Mouse (Mus musculus) hindbrain, embryonic 12.5 days (tissue): ENCODE measurements around the gene Gfm2. TPM values are rescaled to one million over a fixed set of nuclear protein-coding genes. Genes with fewer than 3 reads are reported as not detected.
"Not testable (repeated sequence)": the region's sequence is repeated elsewhere in the genome, so short reads cannot be mapped to it uniquely, and the experiment has no call there.

ENCODE experiments used
- ATAC-seq: fragments of 200-750 bp; cut with Nextera tagmentation; 2 replicates; pipeline ENCODE4 v1.8.0; 2017; ENCODE audit warnings: moderate TSS enrichment; ENCODE audit not compliant: low FRiP score
- H3K27ac ChIP-seq: fragments of 300-500 bp; sonication (generic); 2 replicates; pipeline ENCODE4 v1.5.1; 2016; ENCODE audit warnings: mild to moderate bottlenecking
- H3K27me3 ChIP-seq: fragments of 300-500 bp; sonication (generic); 2 replicates; pipeline ENCODE4 v1.6.1; 2016; ENCODE audit warnings: mild to moderate bottlenecking
- H3K36me3 ChIP-seq: fragments of 300-500 bp; sonication (generic); 2 replicates; pipeline ENCODE4 v1.6.1; 2016; ENCODE audit warnings: mild to moderate bottlenecking
- H3K4me1 ChIP-seq: fragments of 300-500 bp; sonication (generic); 2 replicates; pipeline ENCODE4 v1.6.1; 2016
- H3K4me2 ChIP-seq: fragments of 300-500 bp; sonication (generic); replicated peaks from 2 replicates; pipeline ENCODE4 v1.6.1; 2016; ENCODE audit warnings: mild to moderate bottlenecking
- H3K4me3 ChIP-seq: fragments of 300-500 bp; sonication (generic); 2 replicates; pipeline ENCODE4 v1.5.1; 2016; ENCODE audit warnings: mild to moderate bottlenecking
- H3K9ac ChIP-seq: fragments of 300-500 bp; sonication (generic); 2 replicates; pipeline ENCODE4 v1.6.1; 2016; ENCODE audit warnings: mild to moderate bottlenecking, moderate library complexity
- H3K9me3 ChIP-seq: fragments of 300-500 bp; sonication (generic); replicated peaks from 2 replicates; pipeline ENCODE4 v1.6.1; 2016; ENCODE audit warnings: mild to moderate bottlenecking
- WGBS: fragments of 180-500 bp; shearing (Covaris S2); methylation state at CpG from one replicate; pipeline ENCODE4 v1.1.7; 2016; 5-methylcytosine and 5-hydroxymethylcytosine counted together
- polyA plus RNA-seq: library from polyadenylated mRNA; unstranded; fragments of >200 nt; fragmentation: Nextera tagmentation; extraction: Ambion mirVana; gene quantifications from 2 replicates; pipeline ENCODE4 v1.2.1, GENCODE M21; 2016

Gene Gfm2
- polyA plus RNA-seq, result 36.4 and 37.6 TPM in 2 replicates

DNA sequence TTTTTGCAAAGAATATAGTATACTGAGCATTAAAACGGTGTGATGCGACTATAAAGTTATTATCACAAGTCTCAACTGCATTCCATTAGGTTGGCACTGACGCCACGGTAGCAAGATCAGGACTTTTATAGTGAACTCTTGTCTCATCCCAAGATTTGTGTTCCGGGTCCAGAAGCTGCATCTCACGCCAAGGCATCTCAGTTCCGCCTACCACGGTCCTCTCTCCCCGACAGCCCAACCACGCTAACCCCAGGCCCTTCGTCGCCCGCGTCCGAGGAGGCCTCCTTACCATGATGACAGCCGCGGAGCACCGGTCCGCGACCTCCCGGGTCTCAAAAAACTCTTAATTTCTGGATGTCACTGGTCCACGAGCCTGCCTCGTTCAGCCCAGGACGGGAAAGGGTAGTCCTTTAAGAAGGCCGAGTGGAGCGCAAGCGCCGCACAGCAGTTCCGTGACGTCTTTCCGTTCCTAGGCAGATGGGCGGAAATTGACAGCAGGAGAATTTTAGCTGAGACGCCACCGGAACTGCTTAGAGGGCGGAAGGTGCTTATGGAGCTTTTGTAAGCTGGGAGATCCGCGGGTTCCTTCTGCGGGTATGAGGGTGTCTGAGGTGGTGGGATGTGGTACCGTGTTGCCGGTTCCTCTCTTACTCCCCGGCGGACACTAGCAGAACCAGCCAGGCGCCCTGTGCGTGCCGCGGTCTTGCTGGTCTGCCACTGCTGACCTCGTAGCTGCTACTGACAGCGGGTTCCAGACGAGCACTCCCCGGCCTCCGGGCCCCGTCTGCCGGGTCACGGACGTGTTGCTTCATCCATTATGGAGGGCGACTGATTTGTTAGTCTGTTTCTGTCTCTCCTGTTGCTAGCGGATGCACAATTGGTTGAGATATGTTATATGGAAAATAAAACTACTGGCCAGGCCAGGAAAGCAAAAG lies at the start of gene Gfm2, which contains the start of gene Nsa2:
TSS of gene Gfm2 (plus strand) at position 472 of the 935 bp plus-strand sequence.
TSS of gene Nsa2 (minus strand) at position 472 of the 935 bp plus-strand sequence.
- H3K27me3 ChIP-seq, result no peaks in the 10 kb centered on the region
- H3K4me1 ChIP-seq, result peaks cover 8% of the 10 kb centered on the region
- ATAC-seq, result peak; percentile 98
- peak within 1 kb of the TSS; percentile 71 for H3K4me2 ChIP-seq
- peak within 1 kb of the TSS; percentile 91 for H3K27ac ChIP-seq
- H3K36me3 ChIP-seq, result peaks cover 20% of the 10 kb centered on the region
- H3K9ac ChIP-seq, result peak within 1 kb of the TSS; percentile 76
- peak within 1 kb of the TSS; percentile 69 for H3K4me3 ChIP-seq
- under 1% methylated on average over 57 of the region's 57 CpGs for WGBS
- H3K9me3 ChIP-seq, result no peaks in the 10 kb centered on the region

DNA sequence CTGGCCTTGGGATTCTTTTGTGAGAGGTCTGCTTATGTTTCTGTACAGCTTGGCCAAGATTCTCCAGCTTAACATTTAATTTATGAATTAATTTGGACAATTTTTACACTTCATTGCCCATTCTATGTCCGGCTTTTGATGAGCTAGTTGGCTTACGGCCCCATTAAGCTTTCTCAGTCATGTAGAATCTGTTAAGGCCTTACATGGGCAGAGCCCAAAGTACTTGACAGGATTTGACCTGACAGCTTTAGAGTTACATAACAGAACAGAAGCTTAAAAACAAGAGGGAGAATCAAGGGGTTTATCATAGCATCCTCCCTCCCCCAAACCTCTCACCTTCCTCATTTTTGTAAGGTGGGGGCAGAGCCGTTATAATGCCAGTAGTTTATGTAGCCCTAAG lies 49.6 kb upstream of the Gfm2 start:
- no peak overlapping the region for H3K4me3 ChIP-seq
- ATAC-seq, result no peak
- no peaks in the 10 kb centered on the region for H3K9me3 ChIP-seq
- H3K27me3 ChIP-seq, result no peaks in the 10 kb centered on the region
- no peak overlapping the region for H3K4me2 ChIP-seq
- no peak overlapping the region for H3K27ac ChIP-seq
- 0 out of 2 replicates have a peak, but pooled peaks cover 3% of the 10 kb centered on the region for H3K4me1 ChIP-seq
- 87% methylated on average over 3 of the region's 3 CpGs for WGBS
- H3K9ac ChIP-seq, result no peak overlapping the region
- no peaks in the 10 kb centered on the region for H3K36me3 ChIP-seq

DNA sequence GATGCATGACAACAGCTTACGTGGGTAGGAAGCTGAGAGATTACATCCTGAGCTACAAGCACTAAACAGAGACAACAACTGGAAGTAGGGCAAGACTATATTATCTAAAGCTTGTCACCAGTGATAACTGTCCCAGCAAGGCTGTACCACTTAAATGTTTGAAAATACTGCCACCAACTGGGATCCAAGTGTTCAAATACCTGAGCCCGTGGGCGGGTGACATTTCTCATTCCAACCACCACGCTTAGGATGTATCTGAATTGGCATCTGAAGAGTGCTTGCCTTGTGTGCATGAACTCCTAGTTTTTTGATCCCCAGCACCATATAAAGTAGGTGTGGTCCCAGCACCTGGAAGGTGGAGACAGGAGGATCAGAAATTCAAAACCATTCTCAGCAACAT lies 42.0 kb upstream of the Gfm2 start:
- Histone ChIP-seq H3K27ac (no peak overlapping the region), H3K4me3 (no peak overlapping the region), H3K9ac (no peak overlapping the region), H3K36me3 (no peaks in the 10 kb centered on the region), H3K4me2 (no peak overlapping the region), H3K27me3 (no peaks in the 10 kb centered on the region), H3K4me1 (no peaks in the 10 kb centered on the region), H3K9me3 (no peaks in the 10 kb centered on the region)
- no peak for ATAC-seq
- 88% methylated on average over 4 of the region's 4 CpGs for WGBS

DNA sequence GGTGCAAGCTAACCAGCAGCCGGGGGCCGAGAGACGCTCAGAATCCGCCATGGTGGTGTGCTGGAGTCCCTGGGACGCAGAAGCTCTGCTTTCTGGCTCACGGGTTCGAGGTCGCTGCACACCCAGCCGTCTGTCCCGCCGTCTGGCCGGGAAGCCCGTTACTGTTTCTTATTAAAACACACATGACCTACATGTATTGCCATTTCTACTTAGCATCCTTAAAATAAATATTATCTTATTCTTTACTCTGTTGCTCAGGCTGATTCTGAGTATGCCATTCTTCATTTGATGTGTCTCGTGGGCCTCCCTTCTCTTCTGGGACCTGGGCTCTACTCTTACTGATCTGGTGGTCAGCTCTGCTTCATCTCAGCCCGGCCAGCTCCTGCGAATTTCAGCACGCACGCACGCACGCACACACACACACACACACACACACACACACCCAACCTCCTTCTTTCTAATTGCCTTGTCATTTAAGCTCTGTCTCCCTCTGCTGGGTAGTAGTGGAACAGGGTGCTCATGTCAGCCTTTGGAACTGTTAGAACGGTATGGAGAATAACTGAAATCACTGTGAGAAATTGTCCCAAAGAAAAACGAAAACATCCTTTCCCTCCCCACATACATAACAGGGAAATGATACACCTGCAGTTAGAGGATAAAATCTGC lies 38.4 kb upstream of the Gfm2 start, which contains the start of gene Gm6169:
TSS of gene Gm6169 (minus strand) at position 51 of the 666 bp plus-strand sequence.
- Histone ChIP-seq H3K4me2 (no peak within 1 kb of the TSS), H3K4me3 (no peak within 1 kb of the TSS), H3K9ac (no peak within 1 kb of the TSS), H3K36me3 (no peaks in the 10 kb centered on the region), H3K27ac (no peak within 1 kb of the TSS), H3K9me3 (no peaks in the 10 kb centered on the region), H3K4me1 (no peaks in the 10 kb centered on the region), H3K27me3 (no peaks in the 10 kb centered on the region)
- ATAC-seq, result no peak
- 76% methylated on average over 22 of the region's 22 CpGs for WGBS

DNA sequence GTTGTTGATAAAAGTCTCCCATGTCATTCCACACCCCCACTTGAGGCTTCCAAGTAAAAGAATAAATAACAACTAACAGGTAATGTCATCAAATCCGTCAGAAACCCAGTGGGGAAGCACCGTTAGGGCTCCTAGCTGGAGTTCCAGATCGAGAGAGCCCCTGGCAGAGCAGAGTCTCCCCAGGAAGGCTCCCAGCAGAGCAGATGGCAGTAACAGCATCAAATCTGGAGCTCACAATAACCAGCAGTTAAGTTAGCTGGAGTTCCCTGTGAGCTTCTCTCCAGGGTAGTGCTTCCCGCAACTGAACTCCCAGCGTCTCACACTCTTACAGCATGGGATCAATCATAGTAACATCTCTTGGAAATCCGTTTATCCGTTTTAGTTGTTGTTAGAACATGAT lies 32.7 kb upstream of the Gfm2 start:
- Histone ChIP-seq H3K4me1 (no peaks in the 10 kb centered on the region), H3K4me3 (no peak overlapping the region), H3K36me3 (no peaks in the 10 kb centered on the region), H3K27me3 (no peaks in the 10 kb centered on the region), H3K27ac (no peak overlapping the region), H3K9me3 (no peaks in the 10 kb centered on the region), H3K4me2 (no peak overlapping the region), H3K9ac (no peak overlapping the region)
- ATAC-seq, result no peak
- WGBS, result 62% methylated on average over 7 of the region's 7 CpGs

DNA sequence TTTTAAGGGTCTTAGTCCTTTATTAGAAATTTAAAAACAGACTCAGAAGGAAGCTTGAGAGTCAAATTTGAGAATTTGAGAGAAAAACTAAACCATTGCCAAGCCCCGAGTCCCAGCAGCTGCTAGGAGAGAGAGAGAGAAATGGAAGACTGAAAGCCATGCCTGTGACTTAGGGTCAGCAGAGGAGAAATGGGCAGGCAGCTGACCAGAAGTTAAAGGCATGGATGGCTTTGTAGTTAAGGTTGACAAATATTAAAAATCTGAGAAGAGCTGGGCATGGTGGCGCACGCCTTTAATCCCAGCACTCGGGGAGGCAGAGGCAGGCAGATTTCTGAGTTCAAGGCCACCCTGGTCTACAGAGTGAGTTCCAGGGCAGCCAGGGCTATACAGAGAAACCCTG lies 30.0 kb upstream of the Gfm2 start:
- H3K9ac ChIP-seq, ATAC-seq, H3K4me3 ChIP-seq, H3K27ac ChIP-seq, H3K9me3 ChIP-seq, H3K4me1 ChIP-seq, H3K27me3 ChIP-seq, H3K36me3 ChIP-seq, H3K4me2 ChIP-seq: not testable (repeated sequence)
- WGBS, result 93% methylated on average over 4 of the region's 4 CpGs

DNA sequence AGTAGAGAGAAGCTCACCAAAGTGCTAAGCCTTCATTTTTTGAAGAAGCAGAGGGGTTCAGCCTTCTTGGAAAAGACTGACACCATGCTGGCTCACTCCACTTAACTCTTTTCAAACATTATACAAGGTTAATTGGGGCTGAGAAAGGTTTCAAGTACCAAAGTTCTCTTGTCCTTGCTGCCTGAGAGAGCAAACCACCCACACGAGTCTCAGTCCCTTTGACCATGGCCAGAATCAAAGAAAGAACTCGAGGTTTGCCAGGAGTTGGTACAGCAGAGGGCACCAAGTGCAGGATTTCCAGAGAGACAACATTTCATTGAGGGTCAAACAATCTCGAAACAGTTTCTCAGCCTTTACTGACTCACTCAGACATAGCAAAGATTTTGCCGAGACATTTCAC lies 28.7 kb upstream of the Gfm2 start:
- H3K27ac ChIP-seq, result no peak overlapping the region
- H3K4me2 ChIP-seq, result no peak overlapping the region
- H3K4me3 ChIP-seq, result no peak overlapping the region
- no peaks in the 10 kb centered on the region for H3K4me1 ChIP-seq
- no peaks in the 10 kb centered on the region for H3K9me3 ChIP-seq
- H3K27me3 ChIP-seq, result no peaks in the 10 kb centered on the region
- WGBS, result 84% methylated on average over 4 of the region's 4 CpGs
- ATAC-seq, result no peak
- H3K36me3 ChIP-seq, result peaks cover 3% of the 10 kb centered on the region; the same call in 1 of the 2 replicates
- no peak overlapping the region for H3K9ac ChIP-seq

DNA sequence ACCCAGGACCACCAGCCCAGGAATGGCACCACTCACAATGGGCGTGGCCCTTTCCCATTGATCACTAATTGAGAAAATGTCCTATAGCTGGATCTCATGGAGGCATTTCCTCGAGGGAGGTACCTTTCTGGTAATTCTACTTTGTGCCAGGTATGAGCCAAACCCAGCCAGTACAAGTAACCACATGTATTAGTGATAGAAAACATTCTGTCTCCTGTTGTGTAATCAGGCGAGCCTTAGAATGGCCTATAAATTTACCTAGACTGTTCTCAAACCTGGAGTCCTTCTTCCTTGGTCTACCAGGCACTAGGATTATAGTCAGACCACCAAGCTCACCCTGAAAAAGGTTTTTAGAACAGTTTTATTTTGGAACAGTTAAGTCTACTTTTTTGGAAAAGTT lies 16.4 kb upstream of the Gfm2 start:
- H3K4me1 ChIP-seq, result no peaks in the 10 kb centered on the region
- H3K36me3 ChIP-seq, result peaks cover 26% of the 10 kb centered on the region
- no peak overlapping the region for H3K4me2 ChIP-seq
- ATAC-seq, result no peak
- H3K27me3 ChIP-seq, result no peaks in the 10 kb centered on the region
- H3K4me3 ChIP-seq, result no peak overlapping the region
- 80% methylated on average over 3 of the region's 3 CpGs for WGBS
- H3K27ac ChIP-seq, result no peak overlapping the region
- no peak overlapping the region for H3K9ac ChIP-seq
- no peaks in the 10 kb centered on the region for H3K9me3 ChIP-seq

DNA sequence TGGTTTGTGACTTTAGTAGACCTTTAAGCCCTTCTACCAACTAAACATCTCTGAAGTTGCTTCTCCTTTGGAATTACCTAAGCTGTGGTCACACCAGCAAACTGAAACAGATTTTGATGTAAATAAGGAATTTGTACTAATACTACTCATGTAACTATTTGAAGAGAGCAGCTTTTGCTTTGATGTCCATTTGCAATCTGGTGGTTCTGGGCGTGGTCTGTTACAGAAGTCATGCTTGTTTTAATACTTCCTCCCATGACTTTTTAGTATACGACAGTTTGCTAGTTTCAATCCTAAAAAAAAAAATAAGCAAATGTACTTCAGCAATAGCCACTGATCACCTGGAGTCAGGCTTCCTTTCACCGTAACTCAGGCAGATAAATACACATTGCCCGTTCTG lies 8.1 kb upstream of the Gfm2 start:
- H3K9me3 ChIP-seq, H3K27ac ChIP-seq, H3K4me1 ChIP-seq, H3K4me2 ChIP-seq, ATAC-seq, H3K4me3 ChIP-seq, H3K9ac ChIP-seq, H3K27me3 ChIP-seq: not testable (repeated sequence)
- H3K36me3 ChIP-seq, result peaks cover 30% of the 10 kb centered on the region
- WGBS, result 83% methylated on average over 4 of the region's 4 CpGs

DNA sequence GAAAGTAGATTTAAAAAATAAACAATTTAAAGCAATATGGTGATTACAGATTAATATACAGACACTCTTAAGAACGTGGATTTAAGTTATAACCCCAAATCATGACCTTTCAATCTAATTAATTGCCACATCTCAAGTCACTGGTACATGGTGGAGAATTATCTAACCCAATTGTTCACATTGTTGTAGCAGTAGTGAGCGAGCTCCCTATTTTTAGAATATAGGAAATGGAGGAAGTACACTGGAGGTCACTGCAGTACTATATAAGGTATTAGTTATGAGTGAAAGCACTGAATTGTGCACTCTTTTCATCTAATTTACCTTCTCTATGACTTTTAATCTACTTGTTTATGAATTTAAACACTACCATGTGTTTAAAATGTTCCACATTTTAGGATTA lies 7.3 kb upstream of the Gfm2 start:
- H3K27me3 ChIP-seq, H3K4me2 ChIP-seq, H3K4me1 ChIP-seq, H3K27ac ChIP-seq, H3K9me3 ChIP-seq, ATAC-seq, H3K9ac ChIP-seq, H3K4me3 ChIP-seq: not testable (repeated sequence)
- H3K36me3 ChIP-seq, result peaks cover 32% of the 10 kb centered on the region
- no CpG with 5 or more reads among the region's 2 CpGs for WGBS

DNA sequence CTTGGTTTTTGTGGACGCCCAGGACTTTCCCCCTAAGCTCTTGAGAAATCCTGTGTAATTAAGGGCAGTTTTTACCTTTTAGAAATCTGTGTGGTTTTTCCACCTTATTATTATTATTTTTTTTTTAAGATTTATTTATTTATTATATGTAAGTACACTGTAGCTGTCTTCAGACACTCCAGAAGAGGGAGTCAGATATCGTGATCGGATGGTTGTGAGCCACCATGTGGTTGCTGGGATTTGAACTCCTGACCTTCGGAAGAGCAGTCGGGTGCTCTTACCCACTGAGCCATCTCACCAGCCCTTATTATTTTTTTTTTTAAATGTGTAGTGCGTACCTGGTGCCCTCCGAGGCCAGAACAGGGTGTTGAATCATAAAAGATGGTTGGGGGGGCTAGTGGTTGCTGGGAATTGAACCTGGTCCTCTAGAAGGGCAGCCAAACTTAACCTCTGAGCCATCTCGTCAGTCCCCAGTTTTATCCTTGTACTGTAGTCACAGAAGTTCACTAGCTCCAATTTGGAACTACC lies 731 bp downstream of the Gfm2 start:
- H3K9ac ChIP-seq, result peak overlapping the region; percentile 76
- not testable (repeated sequence) for H3K9me3 ChIP-seq, ATAC-seq

DNA sequence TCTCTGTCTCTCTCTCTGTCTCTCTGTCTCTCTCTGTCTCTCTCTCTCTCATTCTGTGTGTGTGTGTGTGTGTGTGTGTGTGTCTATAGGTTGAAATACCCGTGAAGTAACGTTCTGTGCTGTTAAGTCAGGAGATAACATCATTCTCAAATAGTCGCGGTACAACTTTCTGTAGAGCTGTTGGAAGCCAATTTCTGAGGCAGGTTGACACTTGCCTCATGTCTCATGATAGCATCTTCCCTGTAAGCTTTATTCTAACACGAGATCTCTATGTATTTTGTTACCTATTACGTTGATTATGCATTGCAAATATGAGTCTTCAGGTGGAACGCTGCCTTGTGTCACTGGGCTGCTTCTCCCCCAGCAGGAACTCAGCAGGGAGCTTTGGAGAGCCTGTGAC lies 4.6 kb downstream of the Gfm2 start:
- Histone ChIP-seq H3K36me3 (peaks cover 25% of the 10 kb centered on the region), H3K4me3 (no peak overlapping the region), H3K4me1 (peaks cover 6% of the 10 kb centered on the region), H3K27me3 (no peaks in the 10 kb centered on the region), H3K27ac (no peak overlapping the region), H3K9me3 (no peaks in the 10 kb centered on the region), H3K9ac (no peak overlapping the region), H3K4me2 (no peak overlapping the region)
- ATAC-seq, result no peak
- WGBS, result 86% methylated on average over 7 of the region's 7 CpGs

More for the DNA sequence above, 731 bp downstream of the Gfm2 start:
- H3K27me3 ChIP-seq, H3K4me1 ChIP-seq: not testable (repeated sequence)
- 31% methylated on average over 8 of the region's 8 CpGs for WGBS
- peak overlapping the region; percentile 91 for H3K27ac ChIP-seq
- H3K4me3 ChIP-seq, result peak overlapping the region; percentile 69
- peaks cover 17% of the 10 kb centered on the region for H3K36me3 ChIP-seq
- peak overlapping the region; percentile 71 for H3K4me2 ChIP-seq
